Mouse (Mus musculus) cerebellum, postnatal 36 days (tissue): ENCODE results near the gene Kmt5b.

ENCODE experiments used
- DNase-seq, 2 experiments: peaks; one replicate each; pipeline ENCODE4 v3.0.0; 2021 to 2022; ENCODE audit warnings: mixed read lengths in 2 of 2

Gene Kmt5b

DNA sequence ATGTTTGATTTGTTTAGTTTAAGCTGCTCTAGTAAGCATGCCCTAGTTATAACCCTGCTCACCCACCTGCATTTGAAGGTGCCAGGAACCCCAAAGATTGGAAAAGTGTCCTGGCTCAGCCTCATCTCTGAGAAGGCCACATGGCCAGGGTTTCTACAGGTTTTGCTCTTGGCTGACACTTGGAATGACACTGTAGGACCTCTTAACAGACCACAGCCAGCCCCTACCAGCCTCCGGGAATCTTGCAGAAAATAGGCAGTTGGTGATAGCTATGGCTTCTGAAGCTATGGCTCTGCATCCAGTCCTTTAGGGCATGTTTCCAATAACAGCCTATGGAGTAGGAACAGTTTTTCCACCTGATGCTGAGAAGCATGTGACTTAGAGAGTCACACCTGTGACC, 77.6 kb downstream of the Kmt5b start:
- DNase-seq = peak; percentile 17 to 45

DNA sequence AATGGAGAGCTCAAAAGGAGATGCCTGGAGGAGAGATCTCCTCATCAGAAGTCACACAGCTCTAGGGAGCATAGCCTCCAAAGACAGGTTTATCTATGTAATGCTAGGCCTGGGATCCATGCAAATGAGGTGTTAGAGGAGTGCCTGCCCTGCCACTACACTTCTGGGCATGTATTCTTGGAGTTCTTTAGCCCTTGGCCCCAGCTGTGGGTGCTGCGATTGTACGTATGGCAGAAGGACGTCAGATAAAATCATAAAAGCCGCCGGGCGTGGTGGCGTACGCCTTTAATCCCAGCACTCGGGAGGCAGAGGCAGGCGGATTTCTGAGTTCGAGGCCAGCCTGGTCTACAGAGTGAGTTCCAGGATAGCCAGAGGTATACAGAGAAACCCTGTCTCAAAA, 78.1 kb downstream of the Kmt5b start:
- DNase-seq = peak; percentile 20 to 33

DNA sequence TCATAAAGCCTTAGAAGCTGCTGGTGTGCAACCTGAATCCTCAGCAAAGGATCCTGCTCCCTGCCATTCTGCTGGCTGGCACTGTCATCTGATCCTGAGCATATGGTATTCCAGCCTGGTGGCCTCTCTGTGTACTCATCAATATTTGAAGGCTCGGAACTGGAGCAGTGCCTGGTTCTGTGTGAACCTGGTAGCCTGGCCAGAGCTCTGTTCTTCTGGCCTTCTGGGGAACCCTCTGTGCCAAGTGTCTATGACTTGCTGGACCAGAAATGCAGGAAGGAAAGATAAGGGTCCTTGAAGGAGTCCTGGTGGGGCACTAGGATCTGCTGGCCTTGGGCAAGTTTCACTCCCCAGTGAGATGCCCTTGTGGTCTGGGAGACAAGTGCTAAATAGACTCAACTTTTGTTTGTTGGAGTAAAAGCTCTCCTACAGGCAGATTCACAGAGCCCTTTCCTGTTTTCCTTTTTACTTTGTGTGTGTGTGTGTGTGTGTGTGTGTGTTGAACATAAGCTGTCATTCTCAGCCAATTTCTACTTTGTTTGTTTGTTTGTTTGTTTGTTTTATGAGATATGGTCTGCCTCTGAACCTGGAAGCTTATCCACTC, 78.7 kb downstream of the Kmt5b start:
- peak; percentile 89 to 94 for DNase-seq

DNA sequence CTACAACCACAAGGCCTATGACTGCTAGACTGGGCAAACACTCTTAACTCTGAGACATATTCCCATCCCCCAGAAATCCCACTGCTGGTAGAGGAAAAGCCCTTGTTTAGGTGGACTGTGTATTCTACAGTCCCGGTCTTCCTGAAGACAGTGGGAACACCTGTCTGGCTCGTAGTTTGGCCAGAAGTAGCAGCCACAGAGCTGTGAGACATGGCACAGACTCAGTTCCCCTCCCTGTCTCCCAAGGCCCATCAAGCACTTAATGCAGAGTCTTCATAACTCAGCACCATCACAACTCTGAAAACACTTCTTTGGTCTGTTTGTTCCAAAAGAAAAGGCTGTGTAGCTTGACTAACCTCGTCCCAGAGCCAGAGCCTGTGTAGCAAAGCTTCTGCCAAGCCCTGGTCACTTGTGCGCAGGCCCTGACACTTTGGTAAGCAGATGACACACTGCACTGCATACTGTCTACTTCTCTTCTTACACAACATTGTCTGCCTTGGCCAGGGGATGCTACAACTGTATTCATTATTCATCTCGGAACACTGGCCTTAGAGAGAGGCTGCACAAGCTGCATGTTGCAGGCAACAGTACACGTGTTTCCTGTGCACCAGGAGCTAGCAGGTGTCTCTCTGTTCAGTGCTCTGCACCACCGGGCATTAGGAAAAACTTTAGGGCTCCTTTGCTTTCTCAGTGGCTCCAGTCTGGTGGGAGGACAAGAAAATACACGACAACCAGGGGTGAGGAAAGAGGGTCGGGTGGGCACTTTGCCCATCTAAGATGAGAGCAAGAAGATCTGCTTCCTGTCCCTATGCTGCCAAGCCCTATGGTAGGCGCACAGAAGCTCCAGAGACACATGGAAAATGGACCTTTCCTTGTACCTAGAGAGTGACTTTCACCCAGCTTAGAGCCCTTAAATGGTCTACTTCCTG, 79.7 kb downstream of the Kmt5b start:
- no peak for DNase-seq

- DNase-seq = no peak
Measured at GRCm38 (mm10) chr19:3847711-3848110, 80.5 kb downstream of the Kmt5b start.

DNA sequence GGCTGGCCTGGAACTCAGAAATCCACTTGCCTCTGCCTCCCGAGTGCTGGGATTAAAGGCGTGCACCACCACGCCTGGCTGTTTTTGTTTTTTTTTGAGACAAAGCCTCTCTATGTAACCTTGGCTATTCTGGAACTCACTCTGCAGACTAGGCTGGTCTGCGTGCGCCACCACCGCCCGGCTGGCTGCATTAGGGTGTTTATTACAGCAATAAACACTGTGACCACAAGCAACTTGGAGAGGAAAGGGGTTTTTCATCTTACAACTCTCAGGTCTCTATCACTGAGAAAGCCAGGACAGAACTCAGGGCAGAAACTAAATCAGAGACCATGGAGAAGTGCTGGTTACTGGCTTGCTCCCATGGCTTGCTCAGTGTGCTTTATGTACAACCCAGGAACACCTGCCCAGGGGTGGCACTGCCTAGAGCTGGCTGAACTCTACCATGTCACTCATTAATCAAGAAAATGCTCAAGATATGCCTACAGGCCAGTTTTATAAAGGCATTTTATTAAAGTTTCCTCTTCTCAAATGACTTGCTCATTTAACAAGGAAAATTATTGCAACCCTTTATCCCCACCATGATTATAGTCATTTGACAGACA, 81.1 kb downstream of the Kmt5b start:
- no peak for DNase-seq

GRCm38 (mm10) chr19:3849251-3849650, 82.0 kb downstream of the Kmt5b start:
- DNase-seq = no peak

DNA sequence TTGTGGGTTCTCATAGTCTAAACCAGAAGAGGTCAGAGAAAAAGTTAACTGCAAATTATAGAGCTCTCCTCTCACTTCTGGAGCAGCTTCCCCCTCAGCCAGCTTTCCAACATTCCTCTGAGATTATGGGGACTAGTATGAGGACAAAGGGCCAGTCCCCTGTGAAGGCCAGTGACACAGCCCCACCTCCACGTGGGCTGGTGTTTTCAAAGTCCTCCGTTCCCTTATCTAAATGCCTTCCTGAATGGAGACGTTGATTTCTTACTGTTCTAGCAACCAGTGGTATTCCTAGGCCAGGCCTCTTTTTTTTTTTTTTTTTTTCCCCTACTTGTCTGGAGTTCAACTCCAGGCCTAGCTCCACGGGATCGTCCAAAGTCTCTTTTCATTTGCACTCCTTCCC, 82.9 kb downstream of the Kmt5b start:
- no peak for DNase-seq

- peak; percentile 54 to 57 for DNase-seq
Measured at GRCm38 (mm10) chr19:3850847-3851469, 83.7 kb downstream of the Kmt5b start.

- DNase-seq = peak; percentile 97 to 98
Measured at GRCm38 (mm10) chr19:3851502-3851962, 84.3 kb downstream of the Kmt5b start, which contains the start of gene Chka. Gene Chka, plus strand, starts transcription at chr19:3851773.

GRCm38 (mm10) chr19:3851979-3852681, 84.9 kb downstream of the Kmt5b start:
- DNase-seq = peak; percentile 65 to 66

DNA sequence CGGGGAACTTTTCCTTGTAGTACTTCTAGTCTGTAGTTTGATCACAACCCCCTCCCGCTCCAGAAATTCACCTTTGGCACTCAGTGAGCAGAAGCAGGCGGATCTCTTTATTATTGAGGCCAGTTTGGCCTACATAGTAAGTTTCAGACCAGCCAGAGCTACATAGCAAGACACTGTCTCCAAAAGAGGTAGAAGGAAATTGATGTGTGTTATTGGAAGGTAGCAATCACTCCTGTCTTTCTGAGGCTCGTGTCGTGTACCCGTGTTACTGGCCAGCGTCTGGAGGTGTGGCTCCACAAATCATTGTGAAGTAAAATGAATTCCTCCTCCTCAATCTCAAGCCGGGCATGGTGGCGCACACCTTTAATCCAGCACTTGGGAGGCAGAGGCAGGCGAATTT, 85.9 kb downstream of the Kmt5b start:
- no peak for DNase-seq

GRCm38 (mm10) chr19:3853891-3854290, 86.7 kb downstream of the Kmt5b start:
- peak in 1 of 2 experiments; percentile 39 for DNase-seq

GRCm38 (mm10) chr19:3855091-3855490, 87.9 kb downstream of the Kmt5b start:
- no peak for DNase-seq

GRCm38 (mm10) chr19:3855601-3856000, 88.4 kb downstream of the Kmt5b start:
- peak in 1 of 2 experiments; percentile 30 for DNase-seq

GRCm38 (mm10) chr19:3857220-3857619, 90.0 kb downstream of the Kmt5b start:
- DNase-seq = peak in 1 of 2 experiments; percentile 44

DNA sequence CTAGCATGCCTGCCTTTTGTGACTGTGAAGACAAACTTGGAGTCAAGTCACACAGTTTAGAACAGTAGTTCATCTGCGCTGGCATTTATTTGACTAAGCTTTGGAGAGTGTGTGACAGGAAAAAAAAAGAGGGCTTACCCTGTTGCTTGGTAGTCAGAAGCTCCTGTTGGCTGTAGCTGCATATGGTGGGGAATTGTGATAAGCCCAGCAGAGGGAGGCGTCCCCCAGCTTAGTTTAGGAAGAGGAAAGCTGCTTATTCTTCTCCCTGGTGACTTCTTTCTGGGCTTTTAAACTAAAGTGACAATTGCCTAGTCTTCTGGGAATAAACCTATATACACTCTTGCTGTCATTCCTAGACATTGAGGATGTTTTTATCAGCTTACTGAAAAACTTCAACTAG, 95.5 kb downstream of the Kmt5b start:
- DNase-seq = no peak

DNA sequence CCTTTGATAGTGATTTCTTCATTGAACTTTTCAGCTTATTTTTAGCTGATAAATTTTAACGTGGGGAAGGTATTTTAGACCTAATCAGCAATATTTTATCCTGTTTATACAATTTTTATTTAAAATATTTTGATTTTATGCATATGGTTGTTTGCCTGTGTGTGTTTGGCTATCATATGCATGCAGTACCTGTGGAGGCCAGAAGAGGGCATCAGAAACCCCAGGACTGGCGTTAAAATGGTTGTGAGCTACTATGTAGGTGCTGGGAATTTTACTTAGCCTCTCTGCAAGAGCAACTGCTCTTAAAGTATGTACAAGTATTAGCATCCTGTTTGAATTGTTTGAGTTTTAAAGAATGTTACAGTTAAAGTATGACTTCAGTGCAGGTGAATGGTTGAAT, 97.7 kb downstream of the Kmt5b start:
- no peak for DNase-seq
